Mouse (Mus musculus) heart, embryonic 16.5 days (tissue): ENCODE measurements around the gene Bola3. TPM values are rescaled to one million over a fixed set of nuclear protein-coding genes. Genes with fewer than 3 reads are reported as not detected.

Experiments
- ATAC-seq: fragments of 200-750 bp; cut with Nextera tagmentation; replicated peaks from 2 replicates; pipeline ENCODE4 v1.8.0; 2017; ENCODE audit warnings: moderate number of reproducible peaks; ENCODE audit not compliant: insufficient read depth, low FRiP score; ENCODE audit errors: extremely low read depth
- H3K27ac ChIP-seq: fragments of 300-500 bp; sonication (generic); 2 replicates; pipeline ENCODE4 v1.5.1; 2014; ENCODE audit warnings: mild to moderate bottlenecking, low read length, control low read depth, moderate library complexity
- H3K27me3 ChIP-seq: fragments of 300-500 bp; sonication (generic); 2 replicates; pipeline ENCODE4 v1.6.1; 2014; ENCODE audit warnings: low read length, mixed read lengths; ENCODE audit not compliant: control insufficient read depth, insufficient read depth
- H3K36me3 ChIP-seq: fragments of 300-500 bp; sonication (generic); 2 replicates; pipeline ENCODE4 v1.6.1; 2014; ENCODE audit not compliant: control insufficient read depth, insufficient read depth
- H3K4me1 ChIP-seq: fragments of 300-500 bp; sonication (generic); 2 replicates; pipeline ENCODE4 v1.6.1; 2014; ENCODE audit warnings: low read length, mixed read lengths; ENCODE audit not compliant: control insufficient read depth, insufficient read depth
- H3K4me2 ChIP-seq: fragments of 300-500 bp; sonication (generic); 2 replicates; pipeline ENCODE4 v1.6.1; 2014; ENCODE audit warnings: low read depth, mild to moderate bottlenecking, control low read depth, low read length
- H3K4me3 ChIP-seq: fragments of 300-500 bp; sonication (generic); 2 replicates; pipeline ENCODE4 v1.5.1; 2014; ENCODE audit warnings: mild to moderate bottlenecking, control low read depth, low read length
- H3K9ac ChIP-seq: fragments of 300-500 bp; sonication (generic); 2 replicates; pipeline ENCODE4 v1.6.1; 2014; ENCODE audit warnings: low read length, control low read depth
- H3K9me3 ChIP-seq: fragments of 300-500 bp; sonication (generic); replicated peaks from 2 replicates; pipeline ENCODE4 v1.6.1; 2016; ENCODE audit warnings: low read length; ENCODE audit not compliant: control insufficient read depth
- WGBS: fragments of 180-500 bp; shearing (Covaris S2); extraction: QIAGEN DNeasy Blood & Tissue Kit; methylation state at CpG from one replicate; pipeline ENCODE4 v1.1.7; 2014; 5-methylcytosine and 5-hydroxymethylcytosine counted together
- polyA plus RNA-seq: library from polyadenylated mRNA; unstranded; fragments of >200 nt; fragmentation: Nextera tagmentation; extraction: Ambion mirVana; gene quantifications from 2 replicates; pipeline ENCODE4 v1.2.1, GENCODE M21; 2015

The Bola3 gene
- polyA plus RNA-seq: 259 and 264 TPM in 2 replicates

DNA sequence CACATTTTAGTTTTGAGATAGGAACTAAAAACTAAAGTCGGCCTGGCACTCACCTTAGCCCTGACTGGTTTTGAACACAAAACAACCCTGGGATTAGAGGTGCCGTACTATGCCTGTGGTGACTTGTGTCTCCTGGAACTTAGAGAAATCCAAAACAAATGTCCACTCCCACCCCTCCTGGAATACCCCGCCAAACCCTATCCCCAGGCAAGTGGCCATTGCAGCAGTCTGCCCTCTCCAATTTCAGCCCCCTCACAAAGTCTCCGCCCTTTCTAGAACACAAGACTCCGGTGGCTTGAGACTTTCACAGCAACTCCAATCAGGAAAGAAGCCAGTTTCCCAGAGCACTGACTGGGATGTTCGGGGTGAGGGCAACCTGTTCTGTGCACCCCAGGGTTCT is at the start of gene Bola3:
Bola3 (plus strand) TSS at position 275 of the 400 bp plus-strand sequence.
- H3K4me3 ChIP-seq: peak within 1 kb of the TSS; percentile 90
- 34% methylated on average over 6 of the region's 6 CpGs for WGBS
- peaks cover 9% of the 10 kb centered on the region for H3K36me3 ChIP-seq
- peak within 1 kb of the TSS; percentile 72 for H3K27ac ChIP-seq
- peaks cover 11% of the 10 kb centered on the region for H3K4me1 ChIP-seq
- no peaks in the 10 kb centered on the region for H3K27me3 ChIP-seq
- H3K9ac ChIP-seq: peak within 1 kb of the TSS; percentile 93
- no peaks in the 10 kb centered on the region for H3K9me3 ChIP-seq
- ATAC-seq: peak; percentile 17; the same call in 1 of the 2 replicates
- peak within 1 kb of the TSS; percentile 94 for H3K4me2 ChIP-seq

DNA sequence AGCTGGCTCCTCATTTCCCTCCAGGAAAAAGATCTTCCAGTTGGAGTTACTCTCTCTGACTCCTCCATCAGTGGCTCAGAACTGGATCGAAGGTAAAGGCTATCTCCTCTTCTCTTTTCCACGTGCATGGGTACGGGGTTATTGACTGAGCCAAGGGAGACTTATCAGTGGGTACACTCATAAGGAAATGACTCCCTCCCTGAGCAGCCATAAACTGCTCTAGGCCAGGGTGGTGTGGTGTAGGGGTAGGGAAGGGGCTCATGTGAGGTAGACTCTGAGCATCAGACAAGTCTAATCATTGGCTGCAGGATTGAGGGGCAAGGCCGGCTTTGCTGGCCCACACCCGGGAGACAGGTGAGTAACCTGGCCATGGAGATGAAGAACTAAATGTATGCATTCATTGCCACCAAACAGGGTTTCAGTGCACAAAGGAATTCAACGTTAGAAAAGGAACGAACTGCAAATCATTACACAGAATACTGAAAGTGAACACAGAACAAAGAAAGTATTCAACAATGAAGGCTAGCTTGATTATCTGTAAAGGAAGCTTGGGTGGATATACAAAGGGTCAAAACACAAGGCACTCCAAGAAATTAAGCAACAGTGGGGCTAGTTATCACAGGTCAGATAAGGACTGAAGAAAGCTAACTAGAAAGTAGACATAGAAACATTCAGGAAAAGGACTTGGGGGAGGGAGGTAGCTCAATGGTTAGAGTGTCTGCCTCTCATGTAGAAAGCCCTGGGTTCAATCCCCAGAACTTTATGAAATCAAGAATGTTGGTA is 48.3 kb upstream of the Bola3 start:
- no peak overlapping the region for H3K27ac ChIP-seq
- H3K4me3 ChIP-seq: no peak overlapping the region
- H3K9ac ChIP-seq: no peak overlapping the region
- no peaks in the 10 kb centered on the region for H3K9me3 ChIP-seq
- no peak for ATAC-seq
- H3K4me1 ChIP-seq: 0 out of 2 replicates have a peak, but pooled peaks cover 2% of the 10 kb centered on the region
- H3K4me2 ChIP-seq: no peak overlapping the region
- no peaks in the 10 kb centered on the region for H3K36me3 ChIP-seq
- H3K27me3 ChIP-seq: no peaks in the 10 kb centered on the region
- 63% methylated on average over 7 of the region's 7 CpGs for WGBS

DNA sequence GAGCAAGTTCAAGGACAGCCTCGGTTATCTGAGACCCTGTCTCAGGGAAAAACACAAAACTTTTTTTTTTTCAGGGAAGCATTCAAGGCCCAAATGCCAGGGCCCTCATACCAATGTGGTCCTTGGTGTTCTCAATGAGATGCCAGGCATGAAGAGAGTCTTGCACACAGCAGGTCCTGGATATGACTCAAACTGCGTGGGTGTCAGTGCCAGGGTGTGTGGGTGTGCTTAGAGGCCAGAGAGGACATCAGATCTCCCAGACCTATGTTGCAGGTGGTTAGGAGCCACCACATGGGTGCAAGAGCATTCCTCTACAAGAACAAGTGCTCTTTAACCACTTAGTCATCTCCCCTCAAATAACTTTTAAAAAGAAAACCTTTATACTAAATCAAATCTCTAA is 47.7 kb upstream of the Bola3 start:
- H3K36me3 ChIP-seq: no peaks in the 10 kb centered on the region
- no peak overlapping the region for H3K4me2 ChIP-seq
- WGBS: 87% methylated on average over 2 of the region's 2 CpGs
- no peaks in the 10 kb centered on the region for H3K27me3 ChIP-seq
- no peak overlapping the region for H3K27ac ChIP-seq
- ATAC-seq: no peak
- no peaks in the 10 kb centered on the region for H3K9me3 ChIP-seq
- no peak overlapping the region for H3K9ac ChIP-seq
- H3K4me1 ChIP-seq: 0 out of 2 replicates have a peak, but pooled peaks cover 2% of the 10 kb centered on the region
- no peak overlapping the region for H3K4me3 ChIP-seq

DNA sequence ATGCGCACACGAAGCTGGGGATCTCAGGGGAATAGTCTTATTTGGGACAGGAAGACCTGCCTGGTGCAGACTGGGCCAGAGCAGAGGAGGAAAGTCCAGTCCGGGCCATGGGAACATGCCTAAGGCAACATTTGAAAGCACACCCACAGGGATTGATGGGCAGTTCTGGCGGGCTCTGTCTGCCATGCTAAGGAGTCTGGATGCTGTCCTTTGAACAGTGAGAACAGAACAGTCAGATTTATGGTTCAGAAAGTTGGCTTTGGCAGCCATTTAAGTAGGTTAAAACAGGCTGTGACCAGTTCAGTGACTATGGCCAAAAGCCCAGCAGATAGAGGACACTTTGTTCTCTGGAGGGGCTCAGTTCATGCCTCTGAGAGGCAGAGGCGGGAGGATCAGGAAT is 46.7 kb upstream of the Bola3 start:
- no peaks in the 10 kb centered on the region for H3K9me3 ChIP-seq
- H3K4me3 ChIP-seq: no peak overlapping the region
- no peak overlapping the region for H3K4me2 ChIP-seq
- WGBS: 80% methylated on average over 5 of the region's 5 CpGs
- no peak overlapping the region for H3K9ac ChIP-seq
- no peak overlapping the region for H3K27ac ChIP-seq
- H3K27me3 ChIP-seq: no peaks in the 10 kb centered on the region
- H3K4me1 ChIP-seq: 0 out of 2 replicates have a peak, but pooled peaks cover 2% of the 10 kb centered on the region
- ATAC-seq: no peak
- H3K36me3 ChIP-seq: no peaks in the 10 kb centered on the region

DNA sequence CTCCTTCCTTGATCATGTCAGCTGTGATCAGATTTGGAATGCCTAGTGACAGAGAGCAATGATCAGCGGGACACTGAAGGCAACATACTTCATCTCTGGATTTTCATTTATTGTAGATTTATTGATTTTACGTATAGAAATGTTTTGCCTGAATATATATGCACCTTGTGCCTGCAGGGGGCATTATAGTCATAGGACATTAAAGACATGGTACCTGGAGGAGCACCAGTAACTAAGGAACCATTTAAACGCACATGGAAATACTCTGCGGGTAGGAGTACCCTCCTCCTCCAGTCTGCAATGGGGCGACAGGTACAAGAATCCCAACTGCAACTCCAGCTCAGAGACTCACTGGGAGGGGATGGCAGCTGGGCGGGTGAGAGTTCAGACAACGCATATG is 39.9 kb upstream of the Bola3 start:
- Histone ChIP-seq H3K9me3 (no peaks in the 10 kb centered on the region), H3K27ac (no peak overlapping the region), H3K27me3 (no peaks in the 10 kb centered on the region), H3K4me3 (no peak overlapping the region), H3K4me1 (no peaks in the 10 kb centered on the region), H3K36me3 (peaks cover 7% of the 10 kb centered on the region; the same call in 1 of the 2 replicates), H3K4me2 (no peak overlapping the region), H3K9ac (no peak overlapping the region)
- 87% methylated on average over 7 of the region's 7 CpGs for WGBS
- no peak for ATAC-seq

DNA sequence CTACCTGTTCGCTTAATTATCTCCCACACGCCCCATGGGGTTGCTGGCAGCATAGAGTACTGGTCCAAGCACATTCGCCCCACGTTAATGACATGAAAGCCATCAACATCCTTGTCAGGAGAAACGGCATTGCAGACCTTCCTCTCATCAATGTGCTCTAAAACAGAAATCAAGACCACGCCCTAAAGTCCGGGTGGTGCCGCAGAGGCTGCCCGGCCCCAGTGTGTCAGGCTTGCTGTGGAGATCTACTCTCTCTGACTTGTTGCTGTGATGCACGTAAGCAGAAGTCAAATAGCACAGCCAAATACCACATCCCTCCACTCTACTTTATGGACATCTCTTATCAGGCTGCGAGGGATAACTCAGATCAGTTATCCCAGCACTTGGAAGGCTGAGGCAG is 37.7 kb upstream of the Bola3 start:
- WGBS: 90% methylated on average over 11 of the region's 11 CpGs
- Histone ChIP-seq H3K4me2 (no peak overlapping the region), H3K27ac (no peak overlapping the region), H3K27me3 (no peaks in the 10 kb centered on the region), H3K36me3 (peaks cover 7% of the 10 kb centered on the region; the same call in 1 of the 2 replicates), H3K4me3 (no peak overlapping the region), H3K9ac (no peak overlapping the region), H3K9me3 (no peaks in the 10 kb centered on the region), H3K4me1 (0 out of 2 replicates have a peak, but pooled peaks cover under 1% of the 10 kb centered on the region)
- ATAC-seq: no peak

DNA sequence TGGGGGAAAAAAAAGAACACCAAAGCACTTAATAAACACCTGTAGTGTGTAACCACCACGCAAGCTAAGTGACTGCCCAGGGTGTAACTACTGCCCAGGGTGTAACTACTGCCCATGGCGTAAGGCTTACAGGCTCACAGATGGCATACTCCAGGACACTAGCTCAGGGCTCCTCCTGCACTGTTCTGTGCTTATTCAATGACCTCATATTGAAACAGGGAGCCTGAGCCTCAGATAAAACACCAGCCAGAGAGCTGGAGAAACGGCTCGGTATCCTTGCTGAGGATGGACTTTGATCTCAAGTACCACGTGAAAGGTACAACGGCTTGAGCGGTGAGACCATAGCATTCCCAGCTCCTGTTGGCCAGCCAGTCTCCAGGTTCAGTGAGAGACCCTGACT is 36.9 kb upstream of the Bola3 start:
- 69% methylated on average over 7 of the region's 7 CpGs for WGBS
- H3K36me3 ChIP-seq: peaks cover 7% of the 10 kb centered on the region; the same call in 1 of the 2 replicates
- H3K9ac ChIP-seq: no peak overlapping the region
- H3K27me3 ChIP-seq: no peaks in the 10 kb centered on the region
- no peak overlapping the region for H3K27ac ChIP-seq
- no peaks in the 10 kb centered on the region for H3K9me3 ChIP-seq
- no peak for ATAC-seq
- H3K4me1 ChIP-seq: peaks cover 6% of the 10 kb centered on the region
- H3K4me2 ChIP-seq: no peak overlapping the region
- no peak overlapping the region for H3K4me3 ChIP-seq

DNA sequence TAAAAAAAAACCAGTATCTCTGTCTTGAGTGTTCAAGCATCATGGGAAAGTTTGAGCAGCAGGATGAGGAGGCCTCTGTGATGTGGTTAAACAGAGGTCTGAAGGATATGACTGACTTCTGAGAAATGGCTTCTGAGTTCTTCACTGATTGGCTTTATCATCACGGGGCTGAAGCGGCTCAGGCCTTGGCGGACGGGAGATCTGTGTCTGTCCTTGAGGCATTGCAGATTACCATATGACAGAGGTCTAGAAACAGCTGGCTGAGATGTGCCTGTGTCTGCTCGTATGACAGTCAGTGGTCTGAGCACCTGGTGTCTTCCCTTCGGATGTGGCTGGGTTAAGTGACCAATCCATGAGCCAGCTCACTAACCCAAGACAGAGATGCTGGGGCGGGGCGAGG is 36.4 kb upstream of the Bola3 start:
- no peak for ATAC-seq
- 72% methylated on average over 8 of the region's 8 CpGs for WGBS

DNA sequence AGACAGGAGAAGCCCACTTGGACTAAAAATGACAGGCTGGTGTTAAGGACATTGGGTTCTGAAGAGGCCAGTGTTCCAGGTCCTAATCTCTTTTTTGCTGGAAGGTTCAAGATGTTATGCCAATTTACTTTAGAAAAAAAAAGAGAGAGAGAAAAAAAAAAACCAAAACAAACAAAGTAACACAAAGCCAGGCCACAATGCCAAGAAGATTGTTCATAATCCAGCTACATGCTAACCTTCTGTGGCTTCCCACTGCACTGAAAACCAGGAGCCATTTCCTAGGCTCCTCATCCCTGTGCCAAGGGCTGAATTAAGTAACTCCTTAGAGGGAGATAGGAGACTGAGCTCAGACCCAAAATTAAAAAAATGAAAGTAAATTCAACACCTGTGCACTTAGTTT is 33.7 kb upstream of the Bola3 start:
- Histone ChIP-seq H3K4me2 (no peak overlapping the region), H3K4me1 (peaks cover 8% of the 10 kb centered on the region), H3K9ac (no peak overlapping the region), H3K9me3 (no peaks in the 10 kb centered on the region), H3K27ac (no peak overlapping the region), H3K4me3 (no peak overlapping the region), H3K36me3 (peaks cover 7% of the 10 kb centered on the region; the same call in 1 of the 2 replicates), H3K27me3 (no peaks in the 10 kb centered on the region)
- ATAC-seq: no peak

More for the DNA sequence above, 36.4 kb upstream of the Bola3 start:
- H3K36me3 ChIP-seq: peaks cover 7% of the 10 kb centered on the region; the same call in 1 of the 2 replicates
- no peak overlapping the region for H3K4me3 ChIP-seq
- H3K27ac ChIP-seq: no peak overlapping the region
- no peak overlapping the region for H3K4me2 ChIP-seq
- H3K4me1 ChIP-seq: peaks cover 6% of the 10 kb centered on the region
- no peaks in the 10 kb centered on the region for H3K27me3 ChIP-seq
- no peak overlapping the region for H3K9ac ChIP-seq
- H3K9me3 ChIP-seq: no peaks in the 10 kb centered on the region
